Mouse (Mus musculus) T-cell, adult 2 months (primary cell): Measurements from ENCODE around the gene Gm21987.

ENCODE experiments used
- DNase-seq: peaks from one replicate; pipeline ENCODE4 v3.0.0; 2022; ENCODE audit warnings: low spot score

Gm21987 gene

GRCm38 (mm10) chr16:38395060-38395730, 48.4 kb downstream of the Gm21987 start:
- DNase-seq = no peak

- DNase-seq = no peak
These were observed 49.3 kb downstream of the Gm21987 start for GRCm38 (mm10) chr16:38396155-38396554.

- DNase-seq = no peak
These were observed 51.4 kb downstream of the Gm21987 start for GRCm38 (mm10) chr16:38398266-38398665.

- DNase-seq = no peak
These were observed 52.2 kb downstream of the Gm21987 start for GRCm38 (mm10) chr16:38399076-38399475.

GRCm38 (mm10) chr16:38399531-38400231, 52.8 kb downstream of the Gm21987 start:
- DNase-seq = peak; percentile 20

GRCm38 (mm10) chr16:38400311-38400960, 53.6 kb downstream of the Gm21987 start:
- DNase-seq = no peak

- DNase-seq = no peak
These were observed 54.6 kb downstream of the Gm21987 start for GRCm38 (mm10) chr16:38401468-38401867.

- peak; percentile 69 for DNase-seq
These were observed 56.8 kb downstream of the Gm21987 start for GRCm38 (mm10) chr16:38403639-38404038.

GRCm38 (mm10) chr16:38406293-38406692, 59.5 kb downstream of the Gm21987 start:
- DNase-seq = no peak

- DNase-seq = no peak
These were observed 59.9 kb downstream of the Gm21987 start for GRCm38 (mm10) chr16:38406708-38407107.

GRCm38 (mm10) chr16:38407584-38407983, 60.7 kb downstream of the Gm21987 start:
- no peak for DNase-seq

- DNase-seq = no peak
These were observed 61.6 kb downstream of the Gm21987 start for GRCm38 (mm10) chr16:38408416-38408815.
